ENCODE assay signal across 8 mouse cellular contexts in the genomic region with DNA sequence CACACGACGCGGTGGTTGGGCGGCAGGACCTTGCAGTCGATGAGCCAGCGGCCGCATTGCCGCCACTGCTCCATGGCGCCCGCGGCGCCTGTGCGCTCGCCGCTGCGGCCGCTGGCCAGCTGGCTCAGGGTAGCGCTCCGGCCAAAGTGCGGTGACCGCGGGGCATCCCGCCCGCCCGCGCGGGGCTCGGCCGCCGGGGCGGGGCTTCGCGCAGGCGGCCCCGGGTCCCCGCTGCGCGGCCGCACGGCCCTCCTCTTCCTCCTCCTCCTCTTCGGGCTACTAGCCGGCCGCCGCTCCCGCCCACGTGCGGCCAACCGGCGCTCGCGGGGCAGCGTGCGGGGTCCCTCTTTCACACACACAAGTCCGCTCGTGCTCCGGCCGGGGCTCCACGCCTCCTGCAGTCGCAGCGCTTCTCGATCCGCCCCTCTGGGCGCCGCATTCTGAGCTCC. TPM values are rescaled to one million over a fixed set of nuclear protein-coding genes. Genes with fewer than 3 reads are reported as not detected.
A peak's percentile ranks its signal among the peaks of the same experiment; 100 is the strongest.
DNase-seq lines count a peak whose midpoint lies in the region; ATAC-seq and TF ChIP-seq lines count a peak whose summit lies in the region.

No protein-coding gene starts in this region.

- WGBS in embryonic facial prominence, embryonic 12.5 days, result under 1% methylated on average over 62 of the region's 64 CpGs
- 6% methylated on average over 45 of the region's 64 CpGs for WGBS in hindbrain, postnatal 0 days
- under 1% methylated on average over 60 of the region's 64 CpGs for WGBS in liver, embryonic 13.5 days (ENCODE audit: insufficient replicate concordance)
- WGBS in small intestine, adult 2 months, result under 1% methylated on average over 64 of the region's 64 CpGs

- peak; percentile 7; the same call in 1 of the 2 replicates for ATAC-seq in embryonic facial prominence, embryonic 12.5 days (ENCODE audit: insufficient number of reproducible peaks, insufficient read depth, low FRiP score, low TSS enrichment)
- peak; percentile 48 for ATAC-seq in hindbrain, postnatal 0 days
- peak; percentile 63 for ATAC-seq in liver, embryonic 13.5 days (ENCODE audit: low read depth)

- H3K9ac ChIP-seq in ES-E14 (ENCODE audit: insufficient read depth, low read depth, low read length, poor library complexity, severe bottlenecking), result peak overlapping the region; percentile 79
- H3K9ac ChIP-seq in embryonic facial prominence, embryonic 12.5 days, result peak overlapping the region; percentile 85
- H3K9ac ChIP-seq in hindbrain, postnatal 0 days (replicated peaks; ENCODE audit: low read length), result peak overlapping the region; percentile 68
- H3K9ac ChIP-seq in liver, embryonic 13.5 days, result peak overlapping the region; percentile 80

- H3K4me3 ChIP-seq in gastrocnemius, adult 2 months, result peak overlapping the region; percentile 99
- peak overlapping the region; percentile 90 to 91 for H3K4me3 ChIP-seq in ES-E14 (ENCODE audit: insufficient read depth in 1 of 2, low read depth in 1 of 2, low read length in 2 of 2, poor library complexity in 1 of 2, severe bottlenecking in 1 of 2)
- H3K4me3 ChIP-seq in embryonic facial prominence, embryonic 12.5 days, result peak overlapping the region; percentile 79
- peak overlapping the region; percentile 84 for H3K4me3 ChIP-seq in hindbrain, postnatal 0 days (ENCODE audit: low read length)
- peak overlapping the region; percentile 79 for H3K4me3 ChIP-seq in liver, embryonic 13.5 days (replicated peaks)
- H3K4me3 ChIP-seq in small intestine, adult 2 months (ENCODE audit: low read depth, low read length), result peak overlapping the region; percentile 76

- H3K27ac ChIP-seq in gastrocnemius, adult 2 months, result peak overlapping the region; percentile 91
- no peak overlapping the region for H3K27ac ChIP-seq in ES-E14 (ENCODE audit: insufficient read depth, low read depth, low read length, poor library complexity, severe bottlenecking)
- H3K27ac ChIP-seq in embryonic facial prominence, embryonic 12.5 days, result peak overlapping the region; percentile 81
- peak overlapping the region; percentile 70 for H3K27ac ChIP-seq in hindbrain, postnatal 0 days
- peak overlapping the region; percentile 68 for H3K27ac ChIP-seq in liver, embryonic 13.5 days
- H3K27ac ChIP-seq in small intestine, adult 2 months (ENCODE audit: insufficient read depth, low read depth, low read length), result peak overlapping the region; percentile 84

- no peaks in the 10 kb centered on the region for H3K9me3 ChIP-seq in ES-E14 (ENCODE audit: control insufficient read depth, insufficient read depth, low read depth, low read length)
- H3K9me3 ChIP-seq in embryonic facial prominence, embryonic 12.5 days, result no peaks in the 10 kb centered on the region
- no peaks in the 10 kb centered on the region for H3K9me3 ChIP-seq in hindbrain, postnatal 0 days (ENCODE audit: low read length)
- H3K9me3 ChIP-seq in liver, embryonic 13.5 days (replicated peaks), result no peaks in the 10 kb centered on the region

- peaks cover 0 to 14% of the 10 kb centered on the region in 2 experiments; a peak in 2 of 4 replicates for H3K4me1 ChIP-seq in ES-E14 (ENCODE audit: control insufficient read depth in 2 of 2, insufficient read depth in 2 of 2, low read length in 2 of 2, poor library complexity in 1 of 2)
- peaks cover 35% of the 10 kb centered on the region for H3K4me1 ChIP-seq in embryonic facial prominence, embryonic 12.5 days
- peaks cover 28% of the 10 kb centered on the region for H3K4me1 ChIP-seq in hindbrain, postnatal 0 days (ENCODE audit: insufficient read depth, low read length)
- H3K4me1 ChIP-seq in liver, embryonic 13.5 days (replicated peaks), result peaks cover 53% of the 10 kb centered on the region
- H3K4me1 ChIP-seq in small intestine, adult 2 months (ENCODE audit: control insufficient read depth, insufficient read depth, insufficient read length, low read length), result peaks cover 24% of the 10 kb centered on the region

- intact Hi-C loops in gastrocnemius, adult 2 months (cut with DNase I), result no loop called here

- peak; percentile 48; the same call in 1 of the 2 replicates for TF ChIP-seq POLR2A in small intestine, adult 2 months (IDR thresholded peaks at IDR 0.05; ENCODE audit: low read depth, low read length)

- peak overlapping the region; percentile 93 for H3K4me2 ChIP-seq in embryonic facial prominence, embryonic 12.5 days (replicated peaks)
- H3K4me2 ChIP-seq in hindbrain, postnatal 0 days (ENCODE audit: low read depth, low read length), result peak overlapping the region; percentile 97
- peak overlapping the region; percentile 99 for H3K4me2 ChIP-seq in liver, embryonic 13.5 days

- H3K36me3 ChIP-seq in ES-E14 (ENCODE audit: control insufficient read depth, insufficient read depth, low read length, poor library complexity, severe bottlenecking), result no peaks in the 10 kb centered on the region
- H3K36me3 ChIP-seq in embryonic facial prominence, embryonic 12.5 days, result no peaks in the 10 kb centered on the region
- no peaks in the 10 kb centered on the region for H3K36me3 ChIP-seq in hindbrain, postnatal 0 days (ENCODE audit: insufficient read depth, low read length)
- H3K36me3 ChIP-seq in liver, embryonic 13.5 days, result no peaks in the 10 kb centered on the region
- no peaks in the 10 kb centered on the region for H3K36me3 ChIP-seq in small intestine, adult 2 months (ENCODE audit: control insufficient read depth, insufficient read depth, low read length)

- H3K27me3 ChIP-seq in embryonic facial prominence, embryonic 12.5 days, result no peaks in the 10 kb centered on the region
- no peaks in the 10 kb centered on the region for H3K27me3 ChIP-seq in hindbrain, postnatal 0 days (ENCODE audit: insufficient read depth, low read length)
- H3K27me3 ChIP-seq in liver, embryonic 13.5 days, result peaks cover 31% of the 10 kb centered on the region
- H3K27me3 ChIP-seq in small intestine, adult 2 months (ENCODE audit: control insufficient read depth, insufficient read depth, low read length), result no peaks in the 10 kb centered on the region

- in situ Hi-C loops in ES-E14 (cut with MboI; ENCODE audit: low sequenced_read_pairs in 2 of 2, unreplicated experiment in 2 of 2), result loop anchor here (5.0 to 10.0 kb wide), 2 partner anchors 139 to 142 kb away; no protein-coding TSS in a partner anchor

- TF ChIP-seq CTCF in gastrocnemius, adult 2 months (IDR thresholded peaks at IDR 0.05), result no peak
- TF ChIP-seq CTCF in hindbrain, postnatal 0 days (IDR thresholded peaks at IDR 0.05; ENCODE audit: low read depth), result no peak
- TF ChIP-seq CTCF in small intestine, adult 2 months (IDR thresholded peaks at IDR 0.05; ENCODE audit: extremely low read depth, insufficient read length, insufficient replicate concordance, low read depth, low read length), result no peak

- DNase-seq in gastrocnemius, adult 2 months, result peak; percentile 82
- DNase-seq in gastrocnemius, postnatal 25 days, result no peak
- DNase-seq in ES-E14 (ENCODE audit: low read depth, low spot score), result no peak
- peak; percentile 71 for DNase-seq in hindbrain, postnatal 0 days (ENCODE audit: low spot score)
- peak; percentile 45 for DNase-seq in liver, embryonic 13.5 days
- DNase-seq in layer of hippocampus, adult 8-10 months (ENCODE audit: low spot score in 2 of 2), result no peak

TF ChIP-seq in ES-E14, 5 proteins besides CTCF, POLR2A, EP300 and RAD21:
- TF ChIP-seq CHD2 (IDR thresholded peaks at IDR 0.05; ENCODE audit: low read depth, low read length) (no peak), ZC3H11A (IDR thresholded peaks at IDR 0.05; ENCODE audit: borderline replicate concordance, low read depth, low read length) (no peak)

RNA-seq across cellular contexts. Expression of a gene that starts 0.4 kb away (rescaled TPM):
- total RNA-seq in gastrocnemius, adult 2 months (2021), result 1 to 10 TPM; 2.0 to 4.3 TPM
- total RNA-seq in gastrocnemius, postnatal 25 days (2021), result 1 to 10 TPM; 2.4 to 4.4 TPM
- total RNA-seq in ES-E14 (2012; rRNA removed), result 17.4 and 21.1 TPM in 2 replicates
- 9.0 and 9.8 TPM in 2 replicates for polyA plus RNA-seq in embryonic facial prominence, embryonic 12.5 days (2016; fragmentation: Nextera tagmentation; extraction: Ambion mirVana)
- 38.4 and 44.9 TPM in 2 replicates for total RNA-seq in hindbrain, postnatal 0 days (2014; rRNA removed)
- 8.2 TPM in 2 replicates for polyA plus RNA-seq in hindbrain, postnatal 0 days (2015; fragmentation: Nextera tagmentation; extraction: Ambion mirVana)
- polyA plus RNA-seq in liver, embryonic 13.5 days (2015; fragmentation: Nextera tagmentation; extraction: Ambion mirVana), result 3.2 and 4.2 TPM in 2 replicates
- 21.8 and 59.5 TPM in 2 replicates for polyA plus RNA-seq in small intestine, adult 2 months (2012; rRNA removed)
- 10 to 100 TPM in 3 of 4 experiments, 1 to 10 TPM in 1; 9.1 to 12.9 (median 11.8) TPM for total RNA-seq in layer of hippocampus, adult 8-10 months (2022)

RNA-seq across cellular contexts. Expression of a gene that starts 15.7 kb away (rescaled TPM):
- total RNA-seq in gastrocnemius, adult 2 months (2021), result 1 to 10 TPM in 1 of 2 experiments, under 1 TPM in 1; 0.61 to 1.0 TPM
- total RNA-seq in gastrocnemius, postnatal 25 days (2021), result 1 to 10 TPM in 1 of 2 experiments, under 1 TPM in 1; 0.74 to 1.3 TPM
- total RNA-seq in ES-E14 (2012; rRNA removed), result 1.6 TPM in 2 replicates
- 14.6 and 15.8 TPM in 2 replicates for polyA plus RNA-seq in embryonic facial prominence, embryonic 12.5 days (2016; fragmentation: Nextera tagmentation; extraction: Ambion mirVana)
- total RNA-seq in hindbrain, postnatal 0 days (2014; rRNA removed), result 29.9 and 30.9 TPM in 2 replicates
- 34.1 and 39.7 TPM in 2 replicates for polyA plus RNA-seq in hindbrain, postnatal 0 days (2015; fragmentation: Nextera tagmentation; extraction: Ambion mirVana)
- 0.48 and 0.60 TPM in 2 replicates for polyA plus RNA-seq in liver, embryonic 13.5 days (2015; fragmentation: Nextera tagmentation; extraction: Ambion mirVana)
- polyA plus RNA-seq in small intestine, adult 2 months (2012; rRNA removed), result 0.81 and 1.4 TPM in 2 replicates
- total RNA-seq in layer of hippocampus, adult 8-10 months (2022), result 10 to 100 TPM; 23.5 to 28.6 (median 27.9) TPM

Comparison
In these comparisons a context has a peak if more than half of its experiments do, and no peak if none do; other contexts are left out.
1. DNase-seq: peak in gastrocnemius, adult 2 months (single experiment), hindbrain, postnatal 0 days (single experiment) and liver, embryonic 13.5 days (single experiment); none in gastrocnemius, postnatal 25 days (single experiment), ES-E14 (single experiment) and layer of hippocampus, adult 8-10 months (0 of 2).
2. ATAC-seq: peak in every context shown above with its lines; median percentile 63 in liver, embryonic 13.5 days; 48 in hindbrain, postnatal 0 days; 7 in embryonic facial prominence, embryonic 12.5 days.
3. Peak in every context shown above with its lines, with median percentiles within 50 percentile points of each other: H3K4me3 ChIP-seq, H3K9ac ChIP-seq and H3K4me2 ChIP-seq.